Mouse (Mus musculus) brain, embryonic 18.5 days (tissue): ENCODE data around the gene Mrpl22.
"Not testable (repeated sequence)": the region's sequence is repeated elsewhere in the genome, so short reads cannot be mapped to it uniquely, and the experiment has no call there.

ENCODE experiments used
- DNase-seq: peaks from one replicate; pipeline ENCODE4 v3.0.0-alpha.2; 2012; ENCODE audit warnings: low read depth, low spot score

Mrpl22 gene

DNA sequence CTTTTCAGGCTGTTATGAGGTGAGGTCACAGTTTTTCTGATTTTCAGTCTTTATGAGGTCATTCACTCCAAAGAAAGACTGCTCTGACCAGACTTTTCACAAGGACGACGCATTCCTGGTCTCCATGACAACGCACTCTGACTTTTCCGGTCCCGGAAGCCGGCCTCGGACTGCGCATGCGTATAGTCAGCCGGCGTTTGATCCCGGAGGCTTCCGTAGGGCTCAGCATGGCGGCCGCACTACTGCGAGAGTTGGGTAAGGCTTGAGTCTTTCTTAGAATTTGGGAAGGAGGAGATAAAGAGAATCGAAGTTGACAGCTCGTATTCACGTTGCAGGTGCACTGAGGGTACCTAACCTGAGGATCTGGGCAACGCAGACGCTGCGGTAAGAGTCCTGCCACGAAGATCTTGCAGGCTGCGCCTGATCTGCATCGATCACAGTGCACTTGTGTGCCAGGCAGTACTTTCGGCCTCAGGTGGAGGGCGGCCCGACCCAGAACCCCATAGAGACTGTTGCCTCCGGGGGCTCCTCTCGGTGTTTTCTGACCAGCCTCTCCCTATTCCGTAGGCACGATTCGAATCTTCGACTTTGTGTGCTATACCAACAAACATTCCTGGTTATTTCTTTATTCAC is at the start of gene Mrpl22:
Gene Mrpl22, plus strand, starts transcription at position 203 of the 633 bp plus-strand sequence.
- peak; percentile 81 for DNase-seq

DNA sequence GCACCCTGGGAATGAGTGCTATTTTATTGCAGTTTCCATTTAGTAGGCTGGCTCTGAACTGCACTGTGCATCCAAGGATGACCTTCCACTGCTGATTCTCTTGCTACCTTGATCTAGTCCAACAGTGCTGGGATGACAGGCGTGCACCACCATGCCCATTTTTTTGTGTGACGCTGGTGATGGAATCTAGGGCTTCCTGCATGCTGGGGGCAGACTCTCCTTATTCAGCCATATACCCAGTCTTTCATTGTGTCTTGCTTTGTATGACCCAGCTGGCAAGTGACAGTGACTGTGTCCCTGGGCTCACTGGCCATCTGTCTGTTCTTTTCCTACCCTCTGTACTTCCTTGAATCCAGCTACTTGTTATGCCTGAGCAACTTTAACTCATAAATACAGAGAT is 47.8 kb upstream of the Mrpl22 start:
- no peak for DNase-seq

- no peak for DNase-seq
Measured at GRCm38 (mm10) chr11:58125021-58125420, 46.4 kb upstream of the Mrpl22 start.

GRCm38 (mm10) chr11:58126397-58127160 is 44.9 kb upstream of the Mrpl22 start:
- no peak for DNase-seq

DNA sequence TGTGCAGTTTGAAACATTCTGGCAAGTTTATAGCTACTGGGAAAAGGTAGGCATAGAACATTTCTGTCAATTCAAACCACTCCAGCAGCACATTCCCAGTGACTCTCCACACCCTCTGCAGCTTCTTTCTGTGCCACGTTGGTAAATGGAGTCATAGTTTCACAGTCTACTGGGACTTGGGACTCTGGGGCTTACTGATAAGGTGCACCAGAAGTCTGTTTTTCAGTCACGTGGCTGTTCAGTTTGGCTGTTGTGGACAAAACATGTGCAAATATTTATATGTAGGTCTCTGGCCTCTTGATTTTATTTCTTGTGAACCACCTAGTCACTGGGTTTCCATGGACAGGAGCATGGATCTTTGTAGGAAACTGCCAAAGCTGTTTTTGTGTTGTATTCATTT is 43.9 kb upstream of the Mrpl22 start:
- DNase-seq = no peak

- no peak for DNase-seq
Measured at GRCm38 (mm10) chr11:58129302-58129843, 42.1 kb upstream of the Mrpl22 start.

- no peak for DNase-seq
Measured at GRCm38 (mm10) chr11:58132026-58132425, 39.4 kb upstream of the Mrpl22 start.

GRCm38 (mm10) chr11:58134869-58135268 is 36.6 kb upstream of the Mrpl22 start:
- DNase-seq = no peak

- DNase-seq = no peak
Measured at GRCm38 (mm10) chr11:58135296-58135695, 36.2 kb upstream of the Mrpl22 start.

DNA sequence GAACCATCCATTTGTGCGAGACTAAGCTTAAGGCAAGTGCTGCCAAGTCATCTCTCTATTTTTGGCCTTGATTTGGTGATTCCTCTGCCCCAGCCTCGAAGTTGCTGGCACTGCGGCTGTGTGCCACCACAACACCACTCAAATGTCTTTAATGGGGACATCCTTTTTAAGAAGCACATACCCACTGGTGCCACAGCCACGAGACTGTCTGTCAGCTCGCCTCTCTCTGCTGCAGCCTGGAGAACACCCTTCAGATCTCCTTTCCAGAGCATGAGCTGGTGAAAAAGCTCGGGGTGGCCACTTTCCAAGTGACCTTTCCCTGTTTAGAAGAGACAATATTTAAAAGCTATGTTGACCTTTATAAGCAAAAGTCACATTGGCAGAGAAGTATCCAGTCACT is 34.8 kb upstream of the Mrpl22 start:
- no peak for DNase-seq

GRCm38 (mm10) chr11:58138821-58139220 is 32.6 kb upstream of the Mrpl22 start:
- DNase-seq = no peak

DNA sequence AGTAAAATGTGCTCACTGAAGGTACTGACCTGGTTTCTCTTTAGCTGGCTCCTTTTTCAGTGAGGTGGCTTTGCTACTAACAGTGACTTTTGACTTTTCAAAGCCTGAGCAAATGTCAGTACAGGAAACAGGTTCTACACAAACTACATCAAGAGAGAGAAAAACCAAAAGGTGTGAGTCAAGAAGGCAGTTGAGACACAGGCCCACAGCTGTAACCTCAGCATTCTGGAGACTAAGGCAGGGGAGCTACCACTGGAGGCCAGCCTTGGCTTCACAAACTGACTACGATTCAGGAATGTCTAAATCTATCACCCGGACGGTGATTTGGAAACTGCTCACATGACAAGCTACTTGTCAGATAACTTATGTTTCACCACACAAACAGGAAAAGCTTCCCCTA is 32.0 kb upstream of the Mrpl22 start:
- DNase-seq = no peak

- DNase-seq = no peak
Measured at GRCm38 (mm10) chr11:58143704-58144426, 27.6 kb upstream of the Mrpl22 start.

- DNase-seq = no peak
Measured at GRCm38 (mm10) chr11:58146241-58146640, 25.2 kb upstream of the Mrpl22 start.

GRCm38 (mm10) chr11:58155458-58155857 is 16.0 kb upstream of the Mrpl22 start:
- no peak for DNase-seq

- no peak for DNase-seq
Measured at GRCm38 (mm10) chr11:58156871-58157270, 14.6 kb upstream of the Mrpl22 start.

- no peak for DNase-seq
Measured at GRCm38 (mm10) chr11:58165072-58165471, 6.4 kb upstream of the Mrpl22 start.

DNA sequence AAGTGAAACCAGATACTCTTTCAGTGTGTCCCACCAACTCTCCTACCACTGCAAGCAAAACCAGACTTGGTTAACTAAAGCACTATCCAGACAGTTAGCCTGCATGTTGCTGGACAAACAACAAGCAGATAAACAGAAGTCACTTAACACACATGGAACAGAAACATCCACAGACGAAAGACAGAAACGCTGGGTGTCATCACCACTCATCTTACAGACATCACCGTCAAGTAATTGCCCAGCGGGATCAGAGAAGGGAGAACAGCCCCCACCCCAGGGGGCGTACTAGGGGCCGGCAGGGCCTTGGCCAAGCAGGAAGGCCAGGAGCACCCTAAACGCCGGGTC is 3.7 kb upstream of the Mrpl22 start:
- DNase-seq = no peak

GRCm38 (mm10) chr11:58168167-58168915 is 3.1 kb upstream of the Mrpl22 start, which contains the start of gene Gemin5:
TSS of gene Gemin5 (minus strand) at chr11:58168539.
- peak; percentile 70 for DNase-seq

- no peak for DNase-seq
Measured at GRCm38 (mm10) chr11:58169666-58170065, 1.8 kb upstream of the Mrpl22 start.

DNA sequence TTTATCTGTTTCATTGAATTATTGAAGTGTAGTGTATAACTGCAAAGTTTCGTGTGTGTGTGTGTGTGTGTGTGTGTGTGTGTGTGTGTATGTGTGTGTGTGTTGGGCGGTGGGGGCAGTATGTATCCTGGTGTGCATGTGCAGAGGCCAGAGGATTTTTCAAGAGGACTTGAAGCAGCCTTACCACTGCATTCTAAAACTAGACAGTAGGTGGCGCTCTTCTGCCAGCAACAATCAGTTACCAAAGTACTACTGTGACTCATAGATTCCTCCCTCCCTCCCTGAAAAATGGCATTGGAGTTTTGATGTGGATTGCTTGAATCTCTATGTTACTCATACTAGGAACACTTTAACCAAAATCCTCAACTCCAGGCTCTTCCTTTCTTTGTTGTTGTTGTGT is 8.1 kb downstream of the Mrpl22 start:
- DNase-seq = peak; percentile 62

- not testable (repeated sequence) for DNase-seq
Measured at GRCm38 (mm10) chr11:58179986-58180385, 8.5 kb downstream of the Mrpl22 start.
